Mouse (Mus musculus): ENCODE data around the gene Hhatl. TPM values are rescaled to one million over a fixed set of nuclear protein-coding genes. Genes with fewer than 3 reads are reported as not detected.

Hhatl gene
- polyA plus RNA-seq, 2 experiments from 2014 or later, result not detected

- ATAC-seq, result no peak
Observed at GRCm38 (mm10) chr9:121757835-121758814, 34.2 kb downstream of the Hhatl start.

- ATAC-seq, result peak; percentile 45
Observed at GRCm38 (mm10) chr9:121757432-121757831, 34.9 kb downstream of the Hhatl start.

GRCm38 (mm10) chr9:121756785-121757184 lies 35.5 kb downstream of the Hhatl start:
- ATAC-seq, result no peak

DNA sequence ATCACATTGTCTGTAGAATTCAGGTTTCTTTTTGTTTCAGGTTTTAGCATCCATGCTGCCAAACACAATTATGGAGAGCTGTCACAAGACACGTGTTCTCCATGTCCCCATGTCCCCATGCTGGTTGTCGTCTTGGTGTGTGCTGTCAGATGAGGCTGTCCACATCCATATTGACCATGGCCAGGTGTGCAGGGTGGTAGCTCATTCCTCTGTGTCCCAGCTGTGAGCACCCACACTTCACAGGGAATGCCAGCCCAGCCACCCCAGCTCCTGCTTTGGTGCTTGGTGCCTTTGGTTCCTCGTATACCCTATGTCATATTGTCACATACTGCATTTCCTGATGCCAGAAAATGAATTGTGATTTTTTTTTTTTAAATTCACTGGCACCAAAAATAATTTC lies 37.7 kb downstream of the Hhatl start:
- ATAC-seq, result no peak

- no peak for ATAC-seq
Observed at GRCm38 (mm10) chr9:121752774-121753173, 39.5 kb downstream of the Hhatl start.

GRCm38 (mm10) chr9:121744051-121744450 lies 48.3 kb downstream of the Hhatl start:
- no peak for ATAC-seq

- peak; percentile 68 for ATAC-seq
Observed at GRCm38 (mm10) chr9:121741168-121741567, 51.1 kb downstream of the Hhatl start.

GRCm38 (mm10) chr9:121740490-121740889 lies 51.8 kb downstream of the Hhatl start:
- ATAC-seq, result no peak

Other genes starting within 250 kb of the Hhatl start
- not detected for gene Lyzl4, start 150.4 kb downstream of the Hhatl start, polyA plus RNA-seq (2017; shearing (Covaris generic))
- gene Vipr1, start 149.8 kb downstream of the Hhatl start, polyA plus RNA-seq (2017; shearing (Covaris generic)), result 1 to 10 TPM; 1.5 to 1.8 TPM
- gene Sec22c, start 87.0 kb downstream of the Hhatl start, polyA plus RNA-seq (2017; shearing (Covaris generic)), result 10 to 100 TPM; 13.3 to 17.7 TPM
- 10 to 100 TPM; 59.3 to 65.0 TPM for gene Ss18l2, start 82.2 kb downstream of the Hhatl start, polyA plus RNA-seq (2017; shearing (Covaris generic))
- gene Nktr, start 73.3 kb downstream of the Hhatl start, polyA plus RNA-seq (2017; shearing (Covaris generic)), result 100 to 1,000 TPM in 1 of 2 experiments, 10 to 100 TPM in 1; 90.3 to 104 TPM
- not detected for gene Zfp651, start 33.2 kb downstream of the Hhatl start, polyA plus RNA-seq (2017; shearing (Covaris generic))
- not detected for gene Klhl40, start 14.9 kb downstream of the Hhatl start, polyA plus RNA-seq (2017; shearing (Covaris generic))
- gene Ccdc13, start 47.0 kb upstream of the Hhatl start, polyA plus RNA-seq (2017; shearing (Covaris generic)), result not detected
- gene Higd1a, start 65.9 kb upstream of the Hhatl start, polyA plus RNA-seq (2017; shearing (Covaris generic)), result 100 to 1,000 TPM; 125 to 151 TPM
- gene Ackr2, start 105.8 kb upstream of the Hhatl start, polyA plus RNA-seq (2017; shearing (Covaris generic)), result not detected
- not detected for gene Cyp8b1, start 123.8 kb upstream of the Hhatl start, polyA plus RNA-seq (2017; shearing (Covaris generic))
- not detected for gene Fam198a, start 158.5 kb upstream of the Hhatl start, polyA plus RNA-seq (2017; shearing (Covaris generic))
- gene Pomgnt2, start 204.6 kb upstream of the Hhatl start, polyA plus RNA-seq (2017; shearing (Covaris generic)), result not detected

Measured in activated CD4-positive, CD25-positive, alpha-beta regulatory T cell, adult 4 months (primary cell).